Mouse (Mus musculus): ENCODE measurements at regions not wholly inside any gene's neighbourhood (a gene's known extent, or its start where the extent isn't known, plus 50 kb on each side); places are given as distances from the start of the nearest gene placed in this dataset.
A peak's percentile ranks its signal among the peaks of the same experiment; 100 is the strongest.

DNA sequence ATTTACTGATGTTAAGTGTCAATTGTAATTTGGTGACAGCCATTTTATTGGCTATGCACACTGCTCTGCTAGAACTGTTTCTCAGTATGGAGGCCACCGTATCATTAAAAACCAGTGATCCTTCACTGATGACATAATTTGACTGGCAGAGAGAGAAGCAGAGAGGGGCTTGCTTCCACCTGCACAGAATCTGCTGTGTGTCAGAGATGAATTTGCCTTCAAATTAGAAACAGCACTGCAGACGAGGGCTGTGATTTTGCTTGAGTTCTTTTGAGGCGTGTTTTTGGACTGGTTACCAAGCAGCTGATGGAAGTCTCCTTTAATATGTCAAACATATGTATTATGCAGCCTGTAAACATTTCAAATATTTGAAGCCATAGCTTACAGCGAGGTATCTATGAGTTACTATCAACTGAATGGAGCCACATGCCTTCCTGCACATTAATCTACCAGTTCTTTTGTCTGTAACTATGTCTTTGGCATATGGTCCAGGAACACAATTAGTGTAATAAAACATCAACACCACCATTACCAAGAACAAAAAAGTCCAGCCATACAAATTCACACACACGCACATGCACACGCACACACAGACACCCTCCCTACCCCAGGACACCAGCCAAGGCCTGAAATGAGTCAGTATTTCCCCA, 402.8 kb upstream of the Nr2f1 start:
- no peak for ATAC-seq (replicated peaks; ENCODE audit: poor library complexity, severe bottlenecking)

DNA sequence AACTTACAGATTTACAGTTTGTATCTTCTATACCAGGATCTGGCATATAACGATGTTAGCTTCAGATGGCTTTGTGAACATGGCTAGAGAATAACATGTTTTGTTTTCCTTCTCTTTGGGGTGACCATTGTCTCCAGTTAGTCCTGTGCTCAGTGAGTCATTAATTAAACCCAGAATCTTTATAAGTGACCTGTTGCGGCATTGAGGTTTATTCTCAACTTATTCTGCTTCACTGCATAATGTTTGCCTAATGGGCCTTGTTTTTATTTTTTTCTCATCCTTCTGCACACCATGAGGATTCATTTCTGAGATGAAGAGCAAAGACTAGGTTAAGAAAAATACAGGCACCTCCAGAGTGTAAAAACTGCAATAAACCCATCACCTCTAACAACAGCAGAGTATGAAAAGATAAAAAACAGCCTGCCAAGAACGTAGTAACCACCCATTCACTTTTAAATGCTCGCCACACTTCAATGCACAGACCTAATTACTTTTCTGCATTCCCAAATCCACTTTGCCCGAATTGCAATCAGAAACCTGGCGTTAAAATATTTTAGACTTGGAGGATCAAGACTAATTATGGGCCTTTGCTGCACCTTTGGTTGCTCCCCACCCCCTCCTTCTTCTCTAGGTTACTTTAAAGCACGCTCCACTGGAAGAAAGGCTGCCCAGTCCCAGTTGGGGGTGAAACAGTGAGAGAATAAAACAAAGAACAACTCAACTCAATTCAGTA, 381.5 kb upstream of the Nr2f1 start:
- ATAC-seq (replicated peaks; ENCODE audit: poor library complexity, severe bottlenecking) = no peak

GRCm38 (mm10) chr13:78577497-78577896, 377.9 kb upstream of the Nr2f1 start:
- ATAC-seq (replicated peaks; ENCODE audit: poor library complexity, severe bottlenecking) = no peak

DNA sequence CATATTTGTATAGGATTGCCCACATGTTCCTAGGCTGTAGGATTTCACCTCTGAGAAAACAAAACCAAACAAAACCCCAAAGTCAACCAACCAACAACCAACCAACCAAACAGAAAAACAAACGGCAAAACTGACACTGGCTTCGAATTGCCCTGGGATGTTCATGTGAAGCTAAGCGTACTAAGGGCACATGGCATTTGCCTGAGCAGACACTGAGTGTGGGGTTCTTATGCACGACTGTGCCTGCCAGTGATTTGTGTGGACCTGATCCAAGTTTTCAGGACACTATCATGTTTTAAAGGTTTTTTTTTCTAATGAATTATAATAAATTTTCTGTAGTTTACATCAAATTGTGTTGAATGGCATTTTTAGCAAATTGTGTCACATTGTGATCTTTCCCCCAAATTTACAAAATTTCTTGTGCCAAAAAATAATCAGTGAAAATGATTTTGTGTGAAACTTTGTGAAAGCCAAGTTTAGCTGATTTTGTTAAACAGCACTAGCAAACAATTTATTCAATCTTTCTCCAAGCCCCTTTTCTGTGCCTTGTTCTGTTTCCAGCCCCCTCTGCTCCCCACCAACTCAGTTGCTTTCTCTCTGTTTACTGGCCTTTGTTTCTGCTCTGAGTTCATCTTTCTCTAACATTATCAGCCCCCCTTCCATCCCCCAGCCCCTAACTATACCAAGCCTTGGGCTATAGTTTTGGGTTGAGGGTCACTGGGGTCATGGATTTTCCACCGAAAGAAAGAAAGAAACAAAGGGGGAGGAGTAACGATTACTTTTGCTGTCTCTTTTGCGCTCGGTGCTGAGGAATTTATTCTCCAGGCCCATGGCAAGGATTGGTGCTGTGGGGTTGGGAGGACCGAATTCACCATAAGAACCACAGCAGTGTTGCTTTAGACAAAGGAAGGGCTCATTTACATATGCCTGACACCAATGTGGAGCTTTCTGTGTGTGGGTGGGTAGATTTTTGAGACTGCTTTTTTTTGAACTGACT, 377.0 kb upstream of the Nr2f1 start:
- ATAC-seq (replicated peaks; ENCODE audit: poor library complexity, severe bottlenecking) = no peak

GRCm38 (mm10) chr13:78571093-78571492, 371.5 kb upstream of the Nr2f1 start:
- no peak for ATAC-seq (replicated peaks; ENCODE audit: poor library complexity, severe bottlenecking)

GRCm38 (mm10) chr13:78524446-78524937, 324.9 kb upstream of the Nr2f1 start:
- ATAC-seq (replicated peaks; ENCODE audit: poor library complexity, severe bottlenecking) = no peak

DNA sequence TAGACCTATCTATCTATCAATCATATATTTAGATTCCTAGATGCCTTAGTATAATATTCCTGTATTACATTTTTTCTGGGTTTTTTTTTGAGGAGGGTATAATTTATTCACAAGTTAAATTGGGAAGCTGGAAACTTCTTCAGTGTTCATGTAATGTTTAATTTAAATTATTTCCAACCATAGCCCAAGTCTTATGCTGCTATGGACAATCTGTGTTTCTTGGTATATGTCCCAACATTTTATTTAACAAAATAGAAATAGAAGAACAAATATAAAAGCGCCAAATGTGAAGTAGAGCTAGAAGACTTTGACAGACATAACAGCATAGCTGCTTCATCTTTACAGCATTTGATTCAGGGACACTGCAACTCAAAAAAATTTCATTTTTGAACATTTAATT, 321.2 kb upstream of the Nr2f1 start:
- ATAC-seq (replicated peaks; ENCODE audit: poor library complexity, severe bottlenecking) = no peak

GRCm38 (mm10) chr13:78520186-78520585, 320.6 kb upstream of the Nr2f1 start:
- no peak for ATAC-seq (replicated peaks; ENCODE audit: poor library complexity, severe bottlenecking)

DNA sequence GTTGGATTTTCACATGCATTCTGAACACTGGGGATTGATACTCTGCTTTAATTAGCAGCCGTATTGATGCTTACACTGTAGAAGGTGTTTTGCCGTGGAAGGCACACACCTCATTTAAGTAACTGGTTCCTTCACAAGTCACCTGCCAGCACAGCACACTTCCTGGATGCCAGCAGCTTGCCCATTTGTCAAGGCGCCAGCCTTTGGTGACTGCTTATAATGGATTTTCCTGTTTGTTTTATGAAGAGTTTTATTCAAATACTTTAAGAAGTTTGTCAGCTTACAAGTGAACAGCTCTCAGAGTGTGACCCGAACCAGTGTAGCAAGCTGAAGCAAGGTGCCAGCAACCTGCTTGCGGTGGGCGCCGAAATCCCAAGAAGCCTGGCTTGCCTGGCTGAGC, 301.0 kb upstream of the Nr2f1 start:
- ATAC-seq (replicated peaks; ENCODE audit: poor library complexity, severe bottlenecking) = no peak

DNA sequence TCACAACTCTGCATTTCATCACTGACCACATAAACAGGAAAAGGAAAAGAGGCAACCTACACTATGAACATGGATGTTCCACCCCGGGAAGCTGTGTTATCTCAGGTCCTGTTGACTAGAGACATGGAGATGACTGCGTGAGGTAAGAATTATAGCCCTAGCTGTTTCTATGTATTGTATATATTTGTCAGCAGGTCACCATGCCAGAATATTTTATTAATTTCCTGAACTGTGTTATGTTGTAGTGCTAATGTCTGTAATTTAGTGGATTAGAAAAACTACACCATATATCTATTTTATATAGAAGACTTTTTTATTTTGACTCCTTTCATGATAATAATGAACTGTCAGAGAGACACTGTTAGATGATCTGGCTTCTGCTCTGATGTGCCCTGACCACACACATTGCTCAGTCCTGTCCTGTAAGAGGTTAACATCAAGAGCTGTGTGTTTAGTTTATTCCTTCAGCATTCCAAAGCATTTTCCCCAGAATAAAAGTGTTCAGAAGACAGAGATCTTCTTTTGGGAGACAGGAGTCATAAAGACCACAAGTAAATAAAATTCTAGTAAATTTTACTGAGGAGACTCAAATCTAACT, 284.3 kb upstream of the Nr2f1 start:
- ATAC-seq (replicated peaks; ENCODE audit: poor library complexity, severe bottlenecking) = no peak

DNA sequence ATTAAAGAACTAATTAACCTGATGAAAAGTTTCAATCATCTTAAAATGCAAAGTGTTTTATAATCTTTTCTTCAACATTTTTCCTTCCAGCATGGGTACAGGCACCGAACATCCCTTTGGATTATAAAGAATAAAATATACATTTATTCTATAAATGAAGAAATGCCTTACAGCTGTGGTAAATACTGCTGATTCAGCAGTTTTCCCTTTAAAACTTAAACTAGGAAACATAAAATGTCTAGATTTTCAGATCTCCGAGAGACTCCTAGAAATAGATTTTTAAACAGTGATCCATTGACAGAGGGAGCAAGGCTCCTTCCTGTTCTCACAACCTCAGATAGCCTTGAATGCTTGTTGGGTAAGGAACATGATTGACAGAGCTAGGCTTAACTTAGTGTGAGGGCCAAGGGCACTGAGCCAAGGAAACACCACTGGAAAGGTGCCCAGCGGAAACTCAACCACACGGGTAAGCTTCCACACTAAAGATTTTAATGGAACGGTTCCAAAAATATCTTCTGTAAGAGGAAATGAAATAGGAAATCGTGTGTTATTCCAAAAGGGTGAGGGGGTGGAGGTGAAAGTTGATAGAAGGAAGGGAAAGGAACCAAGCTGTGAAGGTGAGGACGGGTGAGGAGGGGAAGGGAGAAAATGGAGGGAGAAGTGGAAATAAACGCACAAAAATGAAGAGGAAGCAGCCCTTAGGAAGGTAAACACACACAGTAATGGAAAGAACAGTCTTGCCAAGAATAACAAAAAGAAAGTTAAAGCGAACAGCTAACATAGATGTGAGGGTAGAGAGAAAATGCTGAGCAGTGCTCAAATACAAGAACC, 283.6 kb upstream of the Nr2f1 start:
- ATAC-seq (replicated peaks; ENCODE audit: poor library complexity, severe bottlenecking) = peak; percentile 50; the same call in 1 of the 2 replicates

DNA sequence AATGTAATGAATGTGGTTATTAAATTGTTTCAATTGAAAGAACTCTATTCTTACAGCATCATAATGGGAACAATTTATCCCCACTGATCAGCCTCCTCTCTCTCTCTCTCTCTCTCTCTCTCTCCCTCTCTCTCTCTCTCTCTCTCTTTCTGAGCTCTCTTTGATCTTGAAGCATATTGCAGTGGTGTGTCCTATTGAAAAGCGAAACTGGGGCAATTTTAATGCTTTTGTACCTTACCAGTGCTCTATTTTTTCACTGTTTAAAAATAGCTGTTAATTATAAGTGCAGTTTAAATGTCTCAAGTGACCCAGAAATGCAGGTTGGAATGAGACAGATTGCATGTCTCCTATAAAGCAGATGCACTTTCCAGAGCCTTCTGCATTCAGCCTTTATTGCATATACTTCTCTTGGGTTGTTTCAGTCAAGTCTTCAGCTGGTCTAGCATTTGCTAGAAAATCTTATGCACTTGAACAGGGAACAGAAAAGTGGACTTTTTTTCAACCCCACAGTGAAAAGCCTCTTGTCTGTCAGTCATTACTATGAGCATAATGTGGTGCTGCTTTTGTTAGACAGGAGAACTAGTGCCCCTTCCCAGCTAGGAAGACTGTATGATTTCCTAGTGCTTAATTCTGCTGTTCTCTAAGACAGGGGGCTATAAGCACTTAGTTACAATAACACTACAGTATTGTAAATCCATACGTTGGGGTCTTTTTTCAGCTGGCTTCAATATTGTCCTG, 251.9 kb upstream of the Nr2f1 start:
- no peak for ATAC-seq (replicated peaks; ENCODE audit: poor library complexity, severe bottlenecking)

- ATAC-seq (replicated peaks; ENCODE audit: poor library complexity, severe bottlenecking) = no peak
Measured at GRCm38 (mm10) chr13:78446726-78447031, 247.1 kb upstream of the Nr2f1 start.

- ATAC-seq (replicated peaks; ENCODE audit: poor library complexity, severe bottlenecking) = no peak
Measured at GRCm38 (mm10) chr13:78445891-78446725, 246.6 kb upstream of the Nr2f1 start.

GRCm38 (mm10) chr13:78444691-78445349, 245.3 kb upstream of the Nr2f1 start:
- ATAC-seq (replicated peaks; ENCODE audit: poor library complexity, severe bottlenecking) = no peak

- no peak for ATAC-seq (replicated peaks; ENCODE audit: poor library complexity, severe bottlenecking)
Measured at GRCm38 (mm10) chr13:78428469-78428868, 228.9 kb upstream of the Nr2f1 start.

GRCm38 (mm10) chr13:78428084-78428445, 228.5 kb upstream of the Nr2f1 start:
- ATAC-seq (replicated peaks; ENCODE audit: poor library complexity, severe bottlenecking) = no peak

All from granulocyte monocyte progenitor cell, adult 5-6 weeks (primary cell).